Mouse (Mus musculus) midbrain, embryonic 11.5 days (tissue): ENCODE measurements around the gene Olfr825. TPM values are rescaled to one million over a fixed set of nuclear protein-coding genes. Genes with fewer than 3 reads are reported as not detected.

Experiments used
- polyA plus RNA-seq: library from polyadenylated mRNA; unstranded; fragments of >200 nt; fragmentation: Nextera tagmentation; extraction: Ambion mirVana; gene quantifications from 2 replicates; pipeline ENCODE4 v1.2.1, GENCODE M21; 2014

Olfr825 gene
- polyA plus RNA-seq, 1 experiment from 2014 or later, result not detected

Other genes starting within 250 kb of the Olfr825 start
- not detected in 2 replicates for gene Olfr818, start 217.7 kb downstream of the Olfr825 start, polyA plus RNA-seq
- gene Olfr819, start 199.5 kb downstream of the Olfr825 start, polyA plus RNA-seq, result not detected in 2 replicates
- gene Olfr247, start 190.6 kb downstream of the Olfr825 start, polyA plus RNA-seq, result not detected in 2 replicates
- gene Gm10310, start 181.7 kb downstream of the Olfr825 start, polyA plus RNA-seq, result not detected in 2 replicates
- not detected in 2 replicates for gene Olfr820, start 154.1 kb downstream of the Olfr825 start, polyA plus RNA-seq
- gene Olfr821, start 136.4 kb downstream of the Olfr825 start, polyA plus RNA-seq, result not detected in 2 replicates
- gene Olfr822, start 95.6 kb downstream of the Olfr825 start, polyA plus RNA-seq, result not detected in 2 replicates
- gene Olfr823, start 51.4 kb downstream of the Olfr825 start, polyA plus RNA-seq, result not detected in 2 replicates
- gene Olfr824, start 36.8 kb downstream of the Olfr825 start, polyA plus RNA-seq, result not detected in 2 replicates
- not detected in 2 replicates for gene Olfr826, start 17.4 kb upstream of the Olfr825 start, polyA plus RNA-seq
- not detected in 2 replicates for gene Olfr827, start 47.6 kb upstream of the Olfr825 start, polyA plus RNA-seq
- gene Neurod4, start 113.5 kb upstream of the Olfr825 start, polyA plus RNA-seq, result 26.0 and 27.5 TPM in 2 replicates
- 0.17 and 0.36 TPM in 2 replicates for gene Tespa1, start 156.1 kb upstream of the Olfr825 start, polyA plus RNA-seq
- not detected in 2 replicates for gene Vmn2r84, start 227.6 kb upstream of the Olfr825 start, polyA plus RNA-seq